Mouse (Mus musculus) cortical plate, adult 2 months (tissue): ENCODE data around the gene Zfp383.
A peak's percentile ranks its signal among the peaks of the same experiment; 100 is the strongest.

Experiments used
- CTCF ChIP-seq: fragments of 200-500 bp; IDR thresholded peaks from 2 replicates; pipeline ENCODE4 v1.5.1; 2011; ENCODE audit warnings: mild to moderate bottlenecking, control low read depth, low read length; ENCODE audit not compliant: insufficient read depth; ENCODE audit errors: extremely low read depth
- POLR2A ChIP-seq: fragments of 200-500 bp; IDR thresholded peaks from 2 replicates; pipeline ENCODE4 v1.6.1; 2011; ENCODE audit warnings: mild to moderate bottlenecking, low read length, control low read depth; ENCODE audit not compliant: insufficient read depth; ENCODE audit errors: extremely low read depth

DNA sequence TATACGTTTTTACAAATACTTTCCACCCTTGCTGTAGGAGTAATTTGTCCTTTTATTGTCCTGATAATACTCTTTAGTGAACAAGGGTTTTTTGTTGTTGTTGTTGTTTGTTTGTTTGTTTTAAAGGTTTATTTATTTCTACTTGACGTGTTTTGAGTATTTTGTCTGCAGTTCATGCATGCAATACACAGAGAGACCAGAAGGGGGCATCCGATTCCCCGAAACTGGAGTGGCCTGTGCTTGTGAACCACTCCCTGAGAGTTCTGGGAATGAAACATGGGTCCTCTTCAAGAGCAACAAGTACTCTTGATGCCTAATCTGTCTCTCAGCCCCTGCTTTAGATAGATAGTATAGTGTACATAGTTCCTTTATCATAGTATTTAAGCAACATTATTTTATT lies 46.7 kb downstream of the Zfp383 start:
- TF ChIP-seq CTCF: peak; percentile 27
- TF ChIP-seq POLR2A: no peak
